17 mouse cellular contexts compared by ENCODE assay signal in the genomic region with DNA sequence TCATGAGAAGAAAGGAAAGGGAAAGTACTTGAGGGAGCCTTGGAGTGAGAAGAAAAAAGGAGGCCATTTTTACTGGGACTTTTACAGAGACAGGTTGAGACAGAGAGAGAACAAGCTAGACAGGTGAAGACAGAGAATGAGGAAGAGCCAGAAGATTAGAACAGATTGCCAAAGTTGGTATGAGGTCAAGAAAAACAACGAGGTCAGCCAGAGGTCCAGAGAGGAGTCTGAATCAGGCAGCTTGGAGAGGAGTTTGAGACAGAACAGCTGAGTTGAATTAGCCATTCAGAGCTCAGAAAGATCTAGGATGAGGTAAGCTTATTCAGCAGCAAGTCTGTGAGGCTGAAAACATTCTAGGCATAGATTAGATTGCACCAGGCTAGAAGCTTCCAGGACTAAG. TPM values are rescaled to one million over a fixed set of nuclear protein-coding genes. Genes with fewer than 3 reads are reported as not detected.
DNase-seq lines count a peak whose midpoint lies in the region.
"Had no signal": no experiment of that assay in that cellular context is flagged by ENCODE, and none has a peak within 500 bp of the region (broad histone marks: within the 10 kb centered on the region; RNA-seq: fewer than 3 reads in every experiment).

No protein-coding gene starts in this region.

- DNase-seq in 3T3-L1 (ENCODE audit: low read depth, low spot score) (peak; percentile 23), NIH3T3 (ENCODE audit: low read depth) (peak; percentile 31)
- peak; percentile 78 for DNase-seq in fat pad, adult 2 months (ENCODE audit: extremely low read depth, low read depth, low spot score)
- DNase-seq in spleen, postnatal 14 days (ENCODE audit: low spot score in 2 of 2) = no peak
- no peak for DNase-seq in testis, postnatal 14 days (ENCODE audit: low spot score)
- DNase-seq in adrenal gland, postnatal 25 days = no peak
- DNase-seq: adrenal gland, adult 8-10 months; adrenal gland, postnatal 14 days; B cell, adult 2 months; cerebellum, adult 11 months; cerebellum, adult 18-20 months; cerebellum, adult 8-10 months; cerebellum, adult 9-11 months; cerebellum, postnatal 14 days; cerebellum, postnatal 36 days; embryo, embryonic 11 days; forebrain, postnatal 0 days had no signal

RNA-seq across cellular contexts. Expression of gene Orc2, which starts 36.5 kb away (rescaled TPM):
- total RNA-seq in adrenal gland, postnatal 25 days (2021) = 21.6 and 23.1 TPM in 2 replicates

RNA-seq across cellular contexts. Expression of gene Fam126b, which starts 44.7 kb away (rescaled TPM):
- 23.8 and 31.4 TPM in 2 replicates for total RNA-seq in adrenal gland, postnatal 25 days (2021)

RNA-seq across cellular contexts. Expression of gene Ndufb3, which starts 44.8 kb away (rescaled TPM):
- 123 and 131 TPM in 2 replicates for total RNA-seq in adrenal gland, postnatal 25 days (2021)

Comparison
In these comparisons a context has a peak if more than half of its experiments do, and no peak if none do; other contexts are left out.
1. DNase-seq: peak in 3T3-L1 (single experiment), NIH3T3 (single experiment) and fat pad, adult 2 months (single experiment); none in spleen, postnatal 14 days (0 of 2), testis, postnatal 14 days (single experiment) and adrenal gland, postnatal 25 days (single experiment).